Mouse (Mus musculus) C2C12 (cell line): ENCODE measurements at regions not wholly inside any gene's neighbourhood (a gene's known extent, or its start where the extent isn't known, plus 50 kb on each side); places are given as distances from the start of the nearest gene placed in this dataset.

Source experiments
- CEBPB ChIP-seq: IDR thresholded peaks from one replicate; pipeline ENCODE4 v1.6.1; 2011; ENCODE audit warnings: low read depth, mild to moderate bottlenecking, control low read depth, moderate library complexity
- CTCF ChIP-seq: IDR thresholded peaks from one replicate; pipeline ENCODE4 v1.5.1; 2011; ENCODE audit not compliant: control insufficient read depth, insufficient read depth, insufficient read length
- MAX ChIP-seq: IDR thresholded peaks from one replicate; pipeline ENCODE4 v1.6.1; 2011; ENCODE audit warnings: mild to moderate bottlenecking, control low read depth

GRCm38 (mm10) chr10:26664270-26664669 is 89.0 kb upstream of the Arhgap18 start:
- TF ChIP-seq CTCF (no peak), MAX (no peak), CEBPB (no peak)
